ENCODE assay signal across 10 mouse cellular contexts in genomic region chr5:143620196-143620595, GRCm38 (mm10). TPM values are rescaled to one million over a fixed set of nuclear protein-coding genes. Genes with fewer than 3 reads are reported as not detected.
DNase-seq lines count a peak whose midpoint lies in the region; ATAC-seq and TF ChIP-seq lines count a peak whose summit lies in the region.
"Had no signal": no experiment of that assay in that cellular context is flagged by ENCODE, and none has a peak within 500 bp of the region (broad histone marks: within the 10 kb centered on the region; RNA-seq: fewer than 3 reads in every experiment).

No protein-coding gene starts in this region.

- no peaks in the 10 kb centered on the region for H3K9me3 ChIP-seq in midbrain, embryonic 14.5 days (ENCODE audit: control insufficient read depth, low read length)
- H3K9me3 ChIP-seq in midbrain, embryonic 15.5 days: no peaks in the 10 kb centered on the region
- no peaks in the 10 kb centered on the region for H3K9me3 ChIP-seq in MEL (replicated peaks; ENCODE audit: insufficient read depth, low read length)
- H3K9me3 ChIP-seq: embryonic facial prominence, embryonic 10.5 days; embryonic facial prominence, embryonic 12.5 days; forebrain, embryonic 13.5 days; forebrain, embryonic 15.5 days had no signal

- H3K79me2 ChIP-seq in MEL (ENCODE audit: control insufficient read depth, insufficient read depth, low read length, poor library complexity): peaks cover 21% of the 10 kb centered on the region

- H3K9ac ChIP-seq in midbrain, embryonic 14.5 days (replicated peaks; ENCODE audit: low read length): no peak overlapping the region
- H3K9ac ChIP-seq in midbrain, embryonic 15.5 days: no peak overlapping the region
- H3K9ac ChIP-seq in MEL (ENCODE audit: control insufficient read depth, low read depth, low read length, poor library complexity, severe bottlenecking): no peak overlapping the region
- H3K9ac ChIP-seq: embryonic facial prominence, embryonic 12.5 days; forebrain, embryonic 13.5 days; forebrain, embryonic 15.5 days; forebrain, postnatal 0 days had no signal

- no peak for TF ChIP-seq CTCF in MEL (IDR thresholded peaks at IDR 0.05 in 2 of 3, conservative IDR thresholded peaks at IDR 0.05 in 1 of 3; ENCODE audit: control insufficient read depth in 1 of 3, insufficient read depth in 1 of 3, low read depth in 2 of 3, low read length in 3 of 3, poor library complexity in 1 of 3, severe bottlenecking in 1 of 3)

- TF ChIP-seq RAD21 in MEL (IDR thresholded peaks at IDR 0.05; ENCODE audit: low read depth, low read length): no peak

- no peaks in the 10 kb centered on the region for H3K27me3 ChIP-seq in midbrain, embryonic 14.5 days (ENCODE audit: control insufficient read depth, insufficient read depth, low read length)
- no peaks in the 10 kb centered on the region for H3K27me3 ChIP-seq in midbrain, embryonic 15.5 days (replicated peaks)
- H3K27me3 ChIP-seq in MEL (ENCODE audit: control insufficient read depth in 1 of 2, insufficient read depth in 2 of 2, low read length in 2 of 2): no peaks in the 10 kb centered on the region
- H3K27me3 ChIP-seq: embryonic facial prominence, embryonic 12.5 days; forebrain, embryonic 13.5 days; forebrain, embryonic 15.5 days had no signal

- H3K4me1 ChIP-seq in midbrain, embryonic 14.5 days (ENCODE audit: control insufficient read depth, insufficient read depth, low read length): peaks cover 24% of the 10 kb centered on the region; the same call in 1 of the 2 replicates
- H3K4me1 ChIP-seq in midbrain, embryonic 15.5 days: peaks cover 23% of the 10 kb centered on the region
- H3K4me1 ChIP-seq in MEL (ENCODE audit: control insufficient read depth in 1 of 2, insufficient read depth in 2 of 2, low read length in 2 of 2): peaks cover 11 to 27% of the 10 kb centered on the region in 2 experiments; a peak in 3 of 4 replicates

- no peak overlapping the region for H3K4me3 ChIP-seq in midbrain, embryonic 14.5 days (replicated peaks; ENCODE audit: low read depth, low read length)
- no peak overlapping the region for H3K4me3 ChIP-seq in midbrain, embryonic 15.5 days
- no peak overlapping the region for H3K4me3 ChIP-seq in MEL (ENCODE audit: control insufficient read depth in 1 of 2, insufficient read depth in 1 of 2, low read depth in 2 of 2, low read length in 2 of 2)
- H3K4me3 ChIP-seq: embryonic facial prominence, embryonic 10.5 days; embryonic facial prominence, embryonic 12.5 days; forebrain, embryonic 13.5 days; forebrain, embryonic 15.5 days had no signal

- WGBS in midbrain, embryonic 14.5 days: 29% methylated on average over 1 of the region's 1 CpGs
- 25% methylated on average over 1 of the region's 1 CpGs for WGBS in midbrain, embryonic 15.5 days

- TF ChIP-seq POLR2A in MEL (IDR thresholded peaks at IDR 0.05; ENCODE audit: control insufficient read depth in 1 of 2, insufficient read depth in 1 of 2, low read depth in 1 of 2, low read length in 2 of 2, poor library complexity in 1 of 2): no peak

- DNase-seq in midbrain, embryonic 14.5 days: peak; percentile 25
- DNase-seq in MEL (ENCODE audit: low read depth, low spot score): no peak
- DNase-seq in cerebellum, adult 11-12 months: no peak
- DNase-seq in cerebellum, postnatal 25 days: no peak
- DNase-seq: forebrain, postnatal 0 days had no signal

- no peak for TF ChIP-seq EP300 in MEL (IDR thresholded peaks at IDR 0.05; ENCODE audit: low read depth in 1 of 2, low read length in 2 of 2)

- H3K27ac ChIP-seq in midbrain, embryonic 14.5 days (replicated peaks; ENCODE audit: low read depth, low read length): no peak overlapping the region
- no peak overlapping the region for H3K27ac ChIP-seq in midbrain, embryonic 15.5 days
- H3K27ac ChIP-seq in MEL (ENCODE audit: control insufficient read depth, low read depth, low read length): no peak overlapping the region
- H3K27ac ChIP-seq: embryonic facial prominence, embryonic 10.5 days; embryonic facial prominence, embryonic 12.5 days; forebrain, embryonic 13.5 days; forebrain, embryonic 15.5 days had no signal

- H3K4me2 ChIP-seq in midbrain, embryonic 14.5 days (ENCODE audit: low read length): no peak overlapping the region
- H3K4me2 ChIP-seq in midbrain, embryonic 15.5 days: no peak overlapping the region
- H3K4me2 ChIP-seq: embryonic facial prominence, embryonic 12.5 days; forebrain, embryonic 13.5 days; forebrain, embryonic 15.5 days had no signal

- H3K36me3 ChIP-seq in midbrain, embryonic 14.5 days (ENCODE audit: control insufficient read depth, insufficient read depth, low read length): no peaks in the 10 kb centered on the region
- H3K36me3 ChIP-seq in midbrain, embryonic 15.5 days (replicated peaks): no peaks in the 10 kb centered on the region
- H3K36me3 ChIP-seq in MEL (ENCODE audit: control insufficient read depth in 1 of 2, insufficient read depth in 2 of 2, low read length in 2 of 2): peaks cover 0 to 31% of the 10 kb centered on the region in 2 experiments; a peak in 2 of 4 replicates
- H3K36me3 ChIP-seq: embryonic facial prominence, embryonic 10.5 days; embryonic facial prominence, embryonic 12.5 days; forebrain, embryonic 15.5 days had no signal

- ATAC-seq in midbrain, embryonic 14.5 days (ENCODE audit: low FRiP score, low TSS enrichment): no peak
- no peak for ATAC-seq in midbrain, embryonic 15.5 days (replicated peaks)
- ATAC-seq: forebrain, embryonic 13.5 days; forebrain, embryonic 15.5 days; forebrain, postnatal 0 days had no signal

TF ChIP-seq in MEL, 35 proteins besides CTCF, POLR2A, EP300 and RAD21:
- TF ChIP-seq ELF1 (IDR thresholded peaks at IDR 0.05; ENCODE audit: low read depth, low read length) (no peak), SIN3A (IDR thresholded peaks at IDR 0.05; ENCODE audit: low read length) (no peak), ZNF384 (IDR thresholded peaks at IDR 0.05; ENCODE audit: low read depth, low read length) (peak; percentile 81), TAL1 (IDR thresholded peaks at IDR 0.05; ENCODE audit: low read length) (no peak), CHD2 (IDR thresholded peaks at IDR 0.05; ENCODE audit: low read length) (no peak), HCFC1 (IDR thresholded peaks at IDR 0.05; ENCODE audit: low read depth, low read length) (no peak)

RNA-seq across cellular contexts. Expression of gene Cyth3, which starts 2.1 kb away (rescaled TPM):
- polyA plus RNA-seq in midbrain, embryonic 14.5 days (2014; fragmentation: Nextera tagmentation; extraction: Ambion mirVana): 34.5 and 38.0 TPM in 2 replicates
- 39.1 and 41.4 TPM in 2 replicates for polyA plus RNA-seq in midbrain, embryonic 15.5 days (2015; fragmentation: Nextera tagmentation; extraction: Ambion mirVana)
- total RNA-seq in MEL (2012; rRNA removed): 32.8 and 41.1 TPM in 2 replicates
- polyA plus RNA-seq in MEL (2012; ENCODE audit: insufficient read depth in 1 of 2, insufficient read length in 2 of 2, low read depth in 1 of 2, low replicate concordance in 2 of 2, missing spikeins in 1 of 2): 10 to 100 TPM in 1 of 2 experiments, not detected in 1; 44.9 TPM
